Mouse (Mus musculus) ES-Bruce4 (cell line): Measurements from ENCODE around the gene Acoxl. TPM values are rescaled to one million over a fixed set of nuclear protein-coding genes. Genes with fewer than 3 reads are reported as not detected.

ENCODE experiments used
- H3K27ac ChIP-seq: 2 replicates; pipeline ENCODE4 v1.5.1; 2012; ENCODE audit warnings: low read length, inconsistent platforms; ENCODE audit not compliant: insufficient read depth
- H3K27me3 ChIP-seq: 2 replicates; pipeline ENCODE4 v1.6.1; 2012; ENCODE audit warnings: mild to moderate bottlenecking, low read length, inconsistent platforms; ENCODE audit not compliant: control insufficient read depth, poor library complexity, insufficient read depth, severe bottlenecking
- H3K36me3 ChIP-seq: 2 replicates; pipeline ENCODE4 v1.6.1; 2012; ENCODE audit warnings: inconsistent platforms, mild to moderate bottlenecking, low read length, moderate library complexity; ENCODE audit not compliant: control insufficient read depth, poor library complexity, insufficient read depth, severe bottlenecking
- H3K4me1 ChIP-seq: one replicate; pipeline ENCODE4 v1.8.1; 2011; ENCODE audit warnings: low read length; ENCODE audit not compliant: control insufficient read depth, insufficient read depth
- H3K4me3 ChIP-seq: 2 replicates; pipeline ENCODE4 v1.5.1; 2011; ENCODE audit warnings: low read depth, mild to moderate bottlenecking, low read length
- H3K9ac ChIP-seq: 2 replicates; pipeline ENCODE4 v1.6.1; 2012; ENCODE audit warnings: low read depth, mild to moderate bottlenecking, inconsistent platforms; ENCODE audit not compliant: poor library complexity, severe bottlenecking
- H3K9me3 ChIP-seq: replicated peaks from 2 replicates; pipeline ENCODE4 v1.6.1; 2012; ENCODE audit warnings: mild to moderate bottlenecking, low read length, inconsistent platforms; ENCODE audit not compliant: control insufficient read depth, poor library complexity, insufficient read depth, severe bottlenecking
- CTCF ChIP-seq: IDR thresholded peaks from one replicate; pipeline ENCODE4 v1.8.1; 2011; ENCODE audit warnings: low read depth, low read length
- EP300 ChIP-seq: IDR thresholded peaks from 2 replicates; pipeline ENCODE4 v1.6.1; 2011; ENCODE audit warnings: low read depth, low read length; ENCODE audit not compliant: insufficient read depth
- POLR2A ChIP-seq: IDR thresholded peaks from one replicate; pipeline ENCODE4 v1.8.1; 2011; ENCODE audit warnings: low read length; ENCODE audit not compliant: insufficient read depth
- polyA plus RNA-seq: library from polyadenylated mRNA; stranded (reverse); fragments of >200 nt; gene quantifications from 2 replicates; pipeline ENCODE4 v1.2.4, GENCODE M21; 2011; ENCODE audit warnings: low read depth; ENCODE audit not compliant: missing spikeins, insufficient read depth, insufficient read length

Acoxl gene
- polyA plus RNA-seq, 1 experiment: not detected

- no peaks in the 10 kb centered on the region for H3K36me3 ChIP-seq
- H3K27me3 ChIP-seq: no peaks in the 10 kb centered on the region
- no peak overlapping the region for H3K9ac ChIP-seq
- no peaks in the 10 kb centered on the region for H3K9me3 ChIP-seq
- no peaks in the 10 kb centered on the region for H3K4me1 ChIP-seq
- no peak overlapping the region for H3K27ac ChIP-seq
- no peak overlapping the region for H3K4me3 ChIP-seq
- TF ChIP-seq POLR2A (no peak), EP300 (no peak), CTCF (no peak)
Observed at GRCm38 (mm10) chr2:128054905-128055304, 216.2 kb downstream of the Acoxl start.

GRCm38 (mm10) chr2:128057872-128058271 is 219.2 kb downstream of the Acoxl start:
- H3K9me3 ChIP-seq: no peaks in the 10 kb centered on the region
- H3K27ac ChIP-seq: no peak overlapping the region
- H3K4me1 ChIP-seq: no peaks in the 10 kb centered on the region
- TF ChIP-seq POLR2A: no peak
- TF ChIP-seq CTCF: no peak
- TF ChIP-seq EP300: no peak
- no peak overlapping the region for H3K4me3 ChIP-seq
- H3K27me3 ChIP-seq: no peaks in the 10 kb centered on the region
- H3K9ac ChIP-seq: no peak overlapping the region
- H3K36me3 ChIP-seq: no peaks in the 10 kb centered on the region

- Histone ChIP-seq H3K27me3 (no peaks in the 10 kb centered on the region), H3K4me3 (no peak overlapping the region), H3K36me3 (no peaks in the 10 kb centered on the region), H3K27ac (no peak overlapping the region), H3K4me1 (no peaks in the 10 kb centered on the region), H3K9ac (no peak overlapping the region), H3K9me3 (no peaks in the 10 kb centered on the region)
- TF ChIP-seq CTCF (no peak), POLR2A (no peak), EP300 (no peak)
Observed at GRCm38 (mm10) chr2:128058627-128059026, 220.0 kb downstream of the Acoxl start.

- H3K27me3 ChIP-seq: no peaks in the 10 kb centered on the region
- no peak overlapping the region for H3K27ac ChIP-seq
- no peak overlapping the region for H3K9ac ChIP-seq
- H3K9me3 ChIP-seq: no peaks in the 10 kb centered on the region
- TF ChIP-seq POLR2A (no peak), CTCF (no peak), EP300 (no peak)
- no peaks in the 10 kb centered on the region for H3K36me3 ChIP-seq
- no peak overlapping the region for H3K4me3 ChIP-seq
- H3K4me1 ChIP-seq: no peaks in the 10 kb centered on the region
Observed at GRCm38 (mm10) chr2:128060213-128060612, 221.5 kb downstream of the Acoxl start.

- no peak overlapping the region for H3K4me3 ChIP-seq
- no peaks in the 10 kb centered on the region for H3K4me1 ChIP-seq
- H3K27ac ChIP-seq: no peak overlapping the region
- H3K27me3 ChIP-seq: no peaks in the 10 kb centered on the region
- H3K9me3 ChIP-seq: no peaks in the 10 kb centered on the region
- H3K36me3 ChIP-seq: no peaks in the 10 kb centered on the region
- TF ChIP-seq CTCF: no peak
- TF ChIP-seq EP300: no peak
- TF ChIP-seq POLR2A: no peak
- no peak overlapping the region for H3K9ac ChIP-seq
Observed at GRCm38 (mm10) chr2:128060680-128061287, 222.1 kb downstream of the Acoxl start.

- Histone ChIP-seq H3K9ac (no peak overlapping the region), H3K4me3 (no peak overlapping the region), H3K27ac (no peak overlapping the region), H3K4me1 (no peaks in the 10 kb centered on the region), H3K27me3 (no peaks in the 10 kb centered on the region), H3K36me3 (no peaks in the 10 kb centered on the region), H3K9me3 (no peaks in the 10 kb centered on the region)
- no peak for TF ChIP-seq POLR2A
- TF ChIP-seq CTCF: no peak
- no peak for TF ChIP-seq EP300
Observed at GRCm38 (mm10) chr2:128061491-128061890, 222.8 kb downstream of the Acoxl start.
